Mouse (Mus musculus): Measurements from ENCODE around the gene Sdhd. TPM values are rescaled to one million over a fixed set of nuclear protein-coding genes. Genes with fewer than 3 reads are reported as not detected.

The Sdhd gene
- polyA plus RNA-seq (2014; fragmentation: Illumina TruSeq; extraction: RNeasy Lipid Tissue Mini Kit (QIAGEN cat#74804); ENCODE audit: low read depth, low replicate concordance), result 60.8 TPM

GRCm38 (mm10) chr9:50603189-50603997, at the start of gene Sdhd, which contains the start of gene Timm8b:
Gene Sdhd, minus strand, starts transcription at chr9:50603812.
Gene Timm8b, plus strand, starts transcription at chr9:50603910.

GRCm38 (mm10) chr9:50616766-50617603, 13.4 kb upstream of the Sdhd start, which contains the start of the genes Pih1d2 and Nkapd1:
Gene Pih1d2, plus strand, starts transcription at chr9:50617321.
Gene Nkapd1, minus strand, starts transcription at chr9:50617464.

DNA sequence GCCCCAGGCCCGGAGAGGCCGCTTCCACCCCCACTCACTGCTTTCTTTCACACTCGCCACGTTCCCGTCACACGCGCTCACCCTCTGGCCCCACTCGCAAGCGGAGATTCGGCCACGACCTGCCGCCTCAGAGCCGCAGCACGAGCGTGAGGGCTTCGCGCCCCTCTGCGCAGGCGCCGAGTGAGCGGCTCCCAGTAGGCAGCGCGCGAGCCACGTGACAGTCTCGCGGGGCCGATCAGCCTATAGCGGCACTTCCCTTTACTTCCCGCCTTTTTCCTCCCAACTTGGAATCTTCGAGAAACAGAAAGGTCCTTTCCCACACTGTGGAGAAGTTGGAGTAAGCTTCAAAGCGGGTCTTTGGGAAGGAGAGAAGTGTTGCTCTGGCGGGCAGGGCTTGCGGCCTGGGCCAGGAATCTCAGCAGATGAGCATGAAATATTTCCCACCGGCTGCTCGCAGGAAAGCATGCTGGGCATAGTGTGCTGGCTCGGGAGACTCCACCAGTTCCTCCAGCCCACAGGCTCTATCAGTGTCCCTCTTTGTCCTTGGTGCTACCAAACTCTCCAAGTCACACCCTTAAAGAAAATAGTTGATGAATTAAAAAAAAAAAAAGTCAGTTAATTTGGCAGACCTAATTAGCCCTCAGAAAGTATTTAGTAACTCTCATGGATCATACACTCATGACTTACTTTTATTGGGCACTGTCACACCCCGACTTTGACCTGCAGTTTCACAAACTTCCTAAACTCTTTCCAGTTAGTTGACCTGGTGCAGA, 42.3 kb downstream of the Sdhd start, which contains the start of gene Tex12:
Tex12 (minus strand) TSS at position 181 of the 773 bp plus-strand sequence.

GRCm38 (mm10) chr9:50555094-50555446, 48.5 kb downstream of the Sdhd start, which contains the start of gene Bco2:
Gene Bco2, minus strand, starts transcription at chr9:50555181.

DNA sequence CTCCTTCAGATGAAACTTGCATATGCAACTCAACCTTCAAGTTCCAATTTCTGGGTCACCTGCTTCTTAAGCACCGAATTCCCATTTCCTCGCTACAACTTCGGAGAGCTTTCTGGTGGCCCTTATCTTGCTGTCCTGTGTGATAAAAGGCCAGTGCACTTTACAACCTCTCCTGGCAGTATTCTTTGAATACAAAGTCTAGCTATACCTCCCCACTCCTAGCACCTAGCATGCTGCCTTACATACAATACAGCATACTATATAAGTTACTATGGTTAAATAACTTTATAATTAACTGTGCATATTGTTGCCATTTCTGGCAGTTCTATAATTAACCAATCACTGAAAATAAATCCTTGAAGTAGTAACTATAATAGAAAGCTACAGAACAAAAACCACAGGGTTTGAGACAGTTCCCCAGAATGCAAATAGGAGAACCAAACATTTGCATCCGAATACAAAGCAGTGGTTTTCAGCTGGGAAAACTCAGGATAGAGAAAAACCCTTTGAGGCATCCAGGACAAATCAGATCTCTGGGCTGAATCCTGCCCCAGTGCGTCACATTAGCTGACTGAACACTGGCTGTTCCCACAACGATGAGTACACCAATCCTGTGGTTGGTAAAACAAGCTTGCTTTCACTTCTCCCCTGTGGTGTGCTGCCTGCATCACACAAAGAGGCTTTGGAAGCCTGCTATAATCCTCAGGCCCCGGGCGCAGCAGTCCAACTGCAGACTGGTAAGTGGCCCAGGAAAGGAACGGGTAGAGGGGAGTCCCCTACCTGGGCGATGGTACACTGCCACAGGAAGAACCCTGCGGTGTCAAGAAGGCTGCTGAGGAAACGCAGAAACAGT, 49.1 kb downstream of the Sdhd start, which contains the start of gene Il18:
Il18 (plus strand) TSS at position 587 of the 853 bp plus-strand sequence.

Other genes with a start within 250 kb of the Sdhd start
- not detected for gene Plet1, start 109.3 kb downstream of the Sdhd start, polyA plus RNA-seq (2014; fragmentation: Illumina TruSeq; extraction: RNeasy Lipid Tissue Mini Kit (QIAGEN cat#74804); ENCODE audit: low read depth, low replicate concordance)
- 24.8 TPM for gene Pts, start 75.1 kb downstream of the Sdhd start, polyA plus RNA-seq (2014; fragmentation: Illumina TruSeq; extraction: RNeasy Lipid Tissue Mini Kit (QIAGEN cat#74804); ENCODE audit: low read depth, low replicate concordance)
- 7.0 TPM for gene Il18, start 49.0 kb downstream of the Sdhd start, polyA plus RNA-seq (2014; fragmentation: Illumina TruSeq; extraction: RNeasy Lipid Tissue Mini Kit (QIAGEN cat#74804); ENCODE audit: low read depth, low replicate concordance)
- 1.7 TPM for gene Bco2, start 48.6 kb downstream of the Sdhd start, polyA plus RNA-seq (2014; fragmentation: Illumina TruSeq; extraction: RNeasy Lipid Tissue Mini Kit (QIAGEN cat#74804); ENCODE audit: low read depth, low replicate concordance)
- gene Tex12, start 42.5 kb downstream of the Sdhd start, polyA plus RNA-seq (2014; fragmentation: Illumina TruSeq; extraction: RNeasy Lipid Tissue Mini Kit (QIAGEN cat#74804); ENCODE audit: low read depth, low replicate concordance), result 102 TPM
- 229 TPM for gene Timm8b, start 98 bp upstream of the Sdhd start, polyA plus RNA-seq (2014; fragmentation: Illumina TruSeq; extraction: RNeasy Lipid Tissue Mini Kit (QIAGEN cat#74804); ENCODE audit: low read depth, low replicate concordance)
- gene Pih1d2, start 13.5 kb upstream of the Sdhd start, polyA plus RNA-seq (2014; fragmentation: Illumina TruSeq; extraction: RNeasy Lipid Tissue Mini Kit (QIAGEN cat#74804); ENCODE audit: low read depth, low replicate concordance), result 122 TPM
- 58.4 TPM for gene Nkapd1, start 13.7 kb upstream of the Sdhd start, polyA plus RNA-seq (2014; fragmentation: Illumina TruSeq; extraction: RNeasy Lipid Tissue Mini Kit (QIAGEN cat#74804); ENCODE audit: low read depth, low replicate concordance)
- 146 TPM for gene Dlat, start 56.0 kb upstream of the Sdhd start, polyA plus RNA-seq (2014; fragmentation: Illumina TruSeq; extraction: RNeasy Lipid Tissue Mini Kit (QIAGEN cat#74804); ENCODE audit: low read depth, low replicate concordance)
- gene Dixdc1, start 135.7 kb upstream of the Sdhd start, polyA plus RNA-seq (2014; fragmentation: Illumina TruSeq; extraction: RNeasy Lipid Tissue Mini Kit (QIAGEN cat#74804); ENCODE audit: low read depth, low replicate concordance), result 26.9 TPM
- 2.8 TPM for gene 2310030G06Rik, start 142.7 kb upstream of the Sdhd start, polyA plus RNA-seq (2014; fragmentation: Illumina TruSeq; extraction: RNeasy Lipid Tissue Mini Kit (QIAGEN cat#74804); ENCODE audit: low read depth, low replicate concordance)
- 0.59 TPM for gene Cryab, start 147.5 kb upstream of the Sdhd start, polyA plus RNA-seq (2014; fragmentation: Illumina TruSeq; extraction: RNeasy Lipid Tissue Mini Kit (QIAGEN cat#74804); ENCODE audit: low read depth, low replicate concordance)
- gene Hspb2, start 148.5 kb upstream of the Sdhd start, polyA plus RNA-seq (2014; fragmentation: Illumina TruSeq; extraction: RNeasy Lipid Tissue Mini Kit (QIAGEN cat#74804); ENCODE audit: low read depth, low replicate concordance), result not detected
- 6.0 TPM for gene Fdxacb1, start 164.4 kb upstream of the Sdhd start, polyA plus RNA-seq (2014; fragmentation: Illumina TruSeq; extraction: RNeasy Lipid Tissue Mini Kit (QIAGEN cat#74804); ENCODE audit: low read depth, low replicate concordance)
- 18.6 TPM for gene Alg9, start 171.2 kb upstream of the Sdhd start, polyA plus RNA-seq (2014; fragmentation: Illumina TruSeq; extraction: RNeasy Lipid Tissue Mini Kit (QIAGEN cat#74804); ENCODE audit: low read depth, low replicate concordance)
- gene 1110032A03Rik, start 171.7 kb upstream of the Sdhd start, polyA plus RNA-seq (2014; fragmentation: Illumina TruSeq; extraction: RNeasy Lipid Tissue Mini Kit (QIAGEN cat#74804); ENCODE audit: low read depth, low replicate concordance), result 1,021 TPM
- 126 TPM for gene Ppp2r1b, start 241.5 kb upstream of the Sdhd start, polyA plus RNA-seq (2014; fragmentation: Illumina TruSeq; extraction: RNeasy Lipid Tissue Mini Kit (QIAGEN cat#74804); ENCODE audit: low read depth, low replicate concordance)